Mouse (Mus musculus) intestine, embryonic 16.5 days (tissue): ENCODE measurements at regions not wholly inside any gene's neighbourhood (a gene's known extent, or its start where the extent isn't known, plus 50 kb on each side); places are given as distances from the start of the nearest gene placed in this dataset.
A peak's percentile ranks its signal among the peaks of the same experiment; 100 is the strongest.

Experiments
- ATAC-seq: fragments of 200-750 bp; cut with Nextera tagmentation; 2 replicates; pipeline ENCODE4 v1.8.0; 2017; ENCODE audit warnings: moderate TSS enrichment, moderate library complexity
- H3K27ac ChIP-seq: fragments of 300-500 bp; sonication (generic); 2 replicates; pipeline ENCODE4 v1.5.1; 2014; ENCODE audit warnings: mild to moderate bottlenecking, low read length
- H3K27me3 ChIP-seq: fragments of 300-500 bp; sonication (generic); replicated peaks from 2 replicates; pipeline ENCODE4 v1.6.1; 2014; ENCODE audit warnings: low read length, control low read depth, mixed read lengths; ENCODE audit not compliant: control insufficient read depth, insufficient read depth
- H3K36me3 ChIP-seq: fragments of 300-500 bp; sonication (generic); 2 replicates; pipeline ENCODE4 v1.6.1; 2014; ENCODE audit warnings: low read length, control low read depth; ENCODE audit not compliant: control insufficient read depth, insufficient read depth
- H3K4me1 ChIP-seq: fragments of 300-500 bp; sonication (generic); 2 replicates; pipeline ENCODE4 v1.6.1; 2014; ENCODE audit warnings: low read length, control low read depth, mixed read lengths; ENCODE audit not compliant: control insufficient read depth, insufficient read depth
- H3K4me2 ChIP-seq: fragments of 300-500 bp; sonication (generic); 2 replicates; pipeline ENCODE4 v1.6.1; 2014; ENCODE audit warnings: low read depth, low read length, control low read depth
- H3K4me3 ChIP-seq: fragments of 300-500 bp; sonication (generic); 2 replicates; pipeline ENCODE4 v1.5.1; 2014; ENCODE audit warnings: mild to moderate bottlenecking, low read length
- H3K9ac ChIP-seq: fragments of 300-500 bp; sonication (generic); 2 replicates; pipeline ENCODE4 v1.6.1; 2014; ENCODE audit warnings: low read depth, low read length
- H3K9me3 ChIP-seq: fragments of 300-500 bp; sonication (generic); 2 replicates; pipeline ENCODE4 v1.6.1; 2016; ENCODE audit warnings: low read length, control low read depth; ENCODE audit not compliant: control insufficient read depth
- WGBS: fragments of 180-500 bp; shearing (Covaris S2); extraction: QIAGEN DNeasy Blood & Tissue Kit; methylation state at CpG from one replicate; pipeline ENCODE4 v1.1.7; 2014; 5-methylcytosine and 5-hydroxymethylcytosine counted together

DNA sequence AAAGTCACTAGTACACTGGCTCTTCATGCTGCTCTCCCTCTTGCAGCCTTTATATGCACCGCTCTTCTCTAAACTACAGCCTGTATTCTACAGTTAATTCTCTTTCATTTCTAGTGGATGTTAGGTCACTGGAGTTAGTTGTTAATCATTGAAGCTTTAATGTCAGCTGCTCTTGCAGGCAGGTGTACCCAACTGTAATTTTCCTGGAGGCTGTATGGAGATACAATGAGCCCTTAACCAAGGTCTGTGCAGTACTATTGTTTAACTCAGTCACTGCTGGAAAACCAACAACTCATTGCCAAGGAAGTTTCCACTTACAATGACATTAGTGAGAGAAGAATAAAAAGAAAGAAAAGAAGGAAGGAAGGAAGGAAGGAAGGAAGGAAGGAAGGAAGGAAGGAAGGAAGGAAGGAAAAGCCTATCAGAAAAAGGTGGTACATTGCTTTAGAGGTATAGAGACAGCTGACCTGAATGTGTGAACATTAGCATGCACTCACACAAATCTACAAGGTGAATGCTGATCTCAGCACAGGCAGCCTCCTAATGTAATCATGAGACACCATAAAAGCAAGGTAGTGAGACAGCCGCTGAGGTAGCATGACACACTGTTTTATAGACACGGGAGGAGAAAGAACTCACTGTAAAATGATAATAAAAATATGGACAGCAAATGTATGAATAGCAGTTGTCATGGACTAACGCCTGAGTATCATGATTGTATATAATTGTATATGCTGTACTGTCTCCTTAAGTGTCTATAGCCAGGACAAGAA lies 66.7 kb upstream of the Nck2 start:
- Histone ChIP-seq H3K4me1 (no peaks in the 10 kb centered on the region), H3K9me3 (no peaks in the 10 kb centered on the region), H3K27ac (no peak overlapping the region), H3K36me3 (no peaks in the 10 kb centered on the region), H3K4me3 (no peak overlapping the region), H3K9ac (no peak overlapping the region), H3K4me2 (no peak overlapping the region), H3K27me3 (no peaks in the 10 kb centered on the region)
- 73% methylated on average over 4 of the region's 4 CpGs for WGBS
- peak; percentile 87 for ATAC-seq

DNA sequence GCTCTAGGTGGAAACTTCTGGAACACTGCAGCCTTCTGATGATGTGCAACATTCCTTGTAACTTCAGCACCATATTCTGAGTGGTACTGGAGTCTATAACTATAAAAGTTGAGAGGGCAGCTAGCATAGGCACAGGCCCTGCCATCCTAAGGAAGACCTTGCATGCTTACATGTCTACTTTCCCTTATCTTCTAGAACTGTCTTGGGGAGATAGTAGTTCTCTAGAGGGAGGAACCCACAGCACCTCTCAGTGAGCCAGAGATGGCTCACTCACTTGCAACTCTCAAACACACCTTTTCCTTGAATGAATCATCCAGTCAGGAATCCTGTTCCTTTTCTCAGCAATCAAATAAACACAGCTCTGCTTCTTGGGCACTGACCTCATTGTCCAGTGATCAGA lies 59.4 kb upstream of the Nck2 start:
- no peak for ATAC-seq
- no peaks in the 10 kb centered on the region for H3K27me3 ChIP-seq
- no peak overlapping the region for H3K27ac ChIP-seq
- H3K9me3 ChIP-seq, result no peaks in the 10 kb centered on the region
- no peaks in the 10 kb centered on the region for H3K4me1 ChIP-seq
- no peaks in the 10 kb centered on the region for H3K36me3 ChIP-seq
- H3K9ac ChIP-seq, result no peak overlapping the region
- H3K4me2 ChIP-seq, result no peak overlapping the region
- no peak overlapping the region for H3K4me3 ChIP-seq

- no peaks in the 10 kb centered on the region for H3K27me3 ChIP-seq
- 88% methylated on average over 2 of the region's 2 CpGs for WGBS
- H3K36me3 ChIP-seq, result no peaks in the 10 kb centered on the region
- H3K9ac ChIP-seq, result no peak overlapping the region
- H3K4me3 ChIP-seq, result no peak overlapping the region
- no peak for ATAC-seq
- H3K4me1 ChIP-seq, result no peaks in the 10 kb centered on the region
- H3K4me2 ChIP-seq, result no peak overlapping the region
- no peaks in the 10 kb centered on the region for H3K9me3 ChIP-seq
- no peak overlapping the region for H3K27ac ChIP-seq
Measured at GRCm38 (mm10) chr1:43394035-43394434, 50.3 kb upstream of the Nck2 start.
